Mouse (Mus musculus): Measurements from ENCODE around the gene Btbd18.

The Btbd18 gene

GRCm38 (mm10) chr2:84695007-84695695 lies 36.3 kb downstream of the Btbd18 start:
- no peak for DNase-seq (ENCODE audit: low read depth in 1 of 2, low spot score in 2 of 2)

GRCm38 (mm10) chr2:84703497-84703896 lies 44.6 kb downstream of the Btbd18 start:
- no peak for DNase-seq (ENCODE audit: low read depth in 1 of 2, low spot score in 2 of 2)

GRCm38 (mm10) chr2:84704329-84704728 lies 45.5 kb downstream of the Btbd18 start:
- no peak for DNase-seq (ENCODE audit: low read depth in 1 of 2, low spot score in 2 of 2)

GRCm38 (mm10) chr2:84705295-84705694 lies 46.4 kb downstream of the Btbd18 start:
- DNase-seq (ENCODE audit: low read depth in 1 of 2, low spot score in 2 of 2) = no peak

- no peak for DNase-seq (ENCODE audit: low read depth in 1 of 2, low spot score in 2 of 2)
Measured at GRCm38 (mm10) chr2:84707523-84707922, 48.6 kb downstream of the Btbd18 start.

GRCm38 (mm10) chr2:84711898-84712297 lies 53.0 kb downstream of the Btbd18 start:
- no peak for DNase-seq (ENCODE audit: low read depth in 1 of 2, low spot score in 2 of 2)

GRCm38 (mm10) chr2:84714422-84714810 lies 55.5 kb downstream of the Btbd18 start:
- peak in 1 of 2 experiments; percentile 26 for DNase-seq (ENCODE audit: low read depth in 1 of 2, low spot score in 2 of 2)

GRCm38 (mm10) chr2:84714811-84715561 lies 56.1 kb downstream of the Btbd18 start, which contains the start of gene Zdhhc5:
Gene Zdhhc5 (minus strand): TSS chr2:84715180.
- DNase-seq (ENCODE audit: low read depth in 1 of 2, low spot score in 2 of 2) = peak; percentile 97 to 99

- no peak for DNase-seq (ENCODE audit: low read depth in 1 of 2, low spot score in 2 of 2)
Measured at GRCm38 (mm10) chr2:84715562-84716361, 56.9 kb downstream of the Btbd18 start.

- no peak for DNase-seq (ENCODE audit: low read depth in 1 of 2, low spot score in 2 of 2)
Measured at GRCm38 (mm10) chr2:84716423-84717355, 57.8 kb downstream of the Btbd18 start.

GRCm38 (mm10) chr2:84717357-84717756 lies 58.5 kb downstream of the Btbd18 start:
- no peak for DNase-seq (ENCODE audit: low read depth in 1 of 2, low spot score in 2 of 2)
